In the genomic region with DNA sequence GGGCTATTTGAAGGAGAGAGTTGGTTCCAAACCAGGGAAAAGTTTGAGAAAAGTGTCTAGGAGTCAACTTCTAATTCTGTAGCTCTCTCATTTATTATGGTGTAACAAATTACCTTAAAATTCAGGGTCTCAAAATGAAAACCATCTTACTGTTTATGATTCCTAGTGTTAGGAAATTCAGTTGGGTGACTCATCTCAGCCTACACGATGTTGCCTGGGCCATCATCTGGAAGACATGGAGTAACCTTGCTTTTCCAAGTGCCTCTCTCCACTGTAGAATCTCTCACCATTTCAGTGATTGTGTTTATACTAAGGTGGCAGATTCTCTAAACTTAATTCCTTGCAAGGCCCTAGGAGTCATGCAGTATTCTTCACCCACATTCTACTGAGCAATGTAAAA, we compare ENCODE assay signal across 19 mouse cellular contexts.
DNase-seq lines count a peak whose midpoint lies in the region; TF ChIP-seq lines count a peak whose summit lies in the region.
"Had no signal": no experiment of that assay in that cellular context is flagged by ENCODE, and none has a peak within 500 bp of the region (broad histone marks: within the 10 kb centered on the region; RNA-seq: fewer than 3 reads in every experiment).

No protein-coding gene starts in this region.

- WGBS in heart, adult 2 months, result 37% methylated on average over 1 of the region's 1 CpGs
- WGBS in kidney, adult 2 months, result 64% methylated on average over 1 of the region's 1 CpGs

- no peak overlapping the region for H3K9ac ChIP-seq in heart, adult 2 months (ENCODE audit: low read depth, low read length)
- H3K9ac ChIP-seq: forebrain, postnatal 0 days; heart, embryonic 15.5 days; hindbrain, embryonic 13.5 days; intestine, embryonic 15.5 days had no signal

- TF ChIP-seq CTCF in heart, adult 2 months (IDR thresholded peaks at IDR 0.05), result no peak
- TF ChIP-seq CTCF in embryonic fibroblast, embryonic 13.5 days (IDR thresholded peaks at IDR 0.05; ENCODE audit: borderline replicate concordance, insufficient read depth, low read length), result no peak
- no peak for TF ChIP-seq CTCF in kidney, adult 2 months (conservative IDR thresholded peaks at IDR 0.05; ENCODE audit: insufficient read depth, insufficient read length, low read depth, low read length)

- H3K27ac ChIP-seq in heart, adult 2 months, result peak overlapping the region; percentile 26
- H3K27ac ChIP-seq in embryonic fibroblast, embryonic 13.5 days (ENCODE audit: insufficient read depth, low read length), result peak overlapping the region; percentile 39; the same call in 1 of the 2 replicates
- no peak overlapping the region for H3K27ac ChIP-seq in kidney, adult 2 months (ENCODE audit: insufficient read depth, low read depth, low read length)
- H3K27ac ChIP-seq: heart, embryonic 15.5 days; hindbrain, embryonic 13.5 days; intestine, embryonic 15.5 days had no signal

- H3K4me3 ChIP-seq in heart, adult 2 months, result no peak overlapping the region
- H3K4me3 ChIP-seq in embryonic fibroblast, embryonic 13.5 days (ENCODE audit: insufficient read depth, low read length), result no peak overlapping the region
- H3K4me3 ChIP-seq in kidney, adult 2 months (ENCODE audit: insufficient read depth, low read depth, low read length), result no peak overlapping the region
- H3K4me3 ChIP-seq: gastrocnemius, adult 2 months; heart, embryonic 15.5 days; hindbrain, embryonic 13.5 days; intestine, embryonic 15.5 days had no signal

- H3K36me3 ChIP-seq in heart, adult 2 months (ENCODE audit: control insufficient read depth, insufficient read depth, low read length), result no peaks in the 10 kb centered on the region; the same call in 1 of the 2 replicates
- H3K36me3 ChIP-seq in kidney, adult 2 months (ENCODE audit: control insufficient read depth, insufficient read depth, low read length), result no peaks in the 10 kb centered on the region
- H3K36me3 ChIP-seq: heart, embryonic 15.5 days; hindbrain, embryonic 13.5 days; intestine, embryonic 15.5 days had no signal

- DNase-seq in heart, adult 2 months, result no peak
- no peak for DNase-seq in heart, adult 18-20 months
- DNase-seq in 3T3-L1 (ENCODE audit: low read depth, low spot score), result peak; percentile 50
- DNase-seq in NIH3T3 (ENCODE audit: low read depth), result peak; percentile 76
- no peak for DNase-seq in ovary, postnatal 14 days (ENCODE audit: low spot score)
- DNase-seq in kidney, adult 2 months, result no peak
- DNase-seq in left cerebral cortex, postnatal 25 days (ENCODE audit: low spot score in 2 of 2), result no peak
- DNase-seq: cerebellum, adult 18-20 months; cerebellum, adult 9-10 months; cerebellum, postnatal 14 days; forebrain, postnatal 0 days; gastrocnemius, adult 2 months; gastrocnemius, postnatal 14 days; kidney, adult 11 months had no signal

- intact Hi-C loops in heart, adult 2 months (cut with DNase I), result no loop called here
- intact Hi-C loops in left cerebral cortex, postnatal 25 days (cut with DNase I), result no loop called here

- peaks cover 5% of the 10 kb centered on the region for H3K4me1 ChIP-seq in heart, adult 2 months (ENCODE audit: control insufficient read depth, insufficient read depth, low read length)
- peaks cover 7% of the 10 kb centered on the region for H3K4me1 ChIP-seq in embryonic fibroblast, embryonic 13.5 days (ENCODE audit: control insufficient read depth, insufficient read depth, low read length)
- no peaks in the 10 kb centered on the region for H3K4me1 ChIP-seq in kidney, adult 2 months (ENCODE audit: control insufficient read depth, insufficient read depth, low read length)
- H3K4me1 ChIP-seq: heart, embryonic 15.5 days; intestine, embryonic 15.5 days had no signal

- TF ChIP-seq EP300 in heart, adult 2 months (IDR thresholded peaks at IDR 0.05; ENCODE audit: insufficient read depth, low read depth, low read length), result no peak

- no peaks in the 10 kb centered on the region for H3K79me2 ChIP-seq in heart, adult 2 months (replicated peaks; ENCODE audit: control insufficient read depth, insufficient read depth, low read length)

- H3K27me3 ChIP-seq in heart, adult 2 months (ENCODE audit: control insufficient read depth, insufficient read depth, low read length), result no peaks in the 10 kb centered on the region
- no peaks in the 10 kb centered on the region for H3K27me3 ChIP-seq in kidney, adult 2 months (replicated peaks; ENCODE audit: control insufficient read depth, insufficient read depth, low read length)
- H3K27me3 ChIP-seq: heart, embryonic 15.5 days; hindbrain, embryonic 13.5 days; intestine, embryonic 15.5 days; Patski had no signal

- no peak for TF ChIP-seq POLR2A in heart, adult 2 months (IDR thresholded peaks at IDR 0.05; ENCODE audit: insufficient read depth, low read depth, low read length)
- no peak for TF ChIP-seq POLR2A in embryonic fibroblast, embryonic 13.5 days (IDR thresholded peaks at IDR 0.05; ENCODE audit: low read depth, low read length)
- TF ChIP-seq POLR2A in kidney, adult 2 months (IDR thresholded peaks at IDR 0.05; ENCODE audit: low read depth, low read length), result no peak

Comparison
In these comparisons a context has a peak if more than half of its experiments do, and no peak if none do; other contexts are left out.
1. DNase-seq: peak in 3T3-L1 (single experiment) and NIH3T3 (single experiment); none in heart, adult 2 months (0 of 2), heart, adult 18-20 months (0 of 2), ovary, postnatal 14 days (single experiment), kidney, adult 2 months (single experiment) and left cerebral cortex, postnatal 25 days (0 of 2).